Mouse (Mus musculus) small intestine, adult 2 months (tissue): ENCODE measurements around the gene AC161166.1. TPM values are rescaled to one million over a fixed set of nuclear protein-coding genes. Genes with fewer than 3 reads are reported as not detected.

ENCODE experiments used
- H3K27ac ChIP-seq: fragments of 200-500 bp; 2 replicates; pipeline ENCODE4 v1.5.1; 2012; ENCODE audit warnings: low read depth, low read length, control low read depth, inconsistent platforms; ENCODE audit not compliant: insufficient read depth
- H3K27me3 ChIP-seq: fragments of 200-500 bp; 2 replicates; pipeline ENCODE4 v1.6.1; 2012; ENCODE audit warnings: mild to moderate bottlenecking, moderate library complexity, low read length, inconsistent platforms; ENCODE audit not compliant: control insufficient read depth, insufficient read depth
- H3K36me3 ChIP-seq: fragments of 200-500 bp; 2 replicates; pipeline ENCODE4 v1.6.1; 2012; ENCODE audit warnings: mild to moderate bottlenecking, low read length, control low read depth, inconsistent platforms; ENCODE audit not compliant: control insufficient read depth, insufficient read depth
- H3K4me1 ChIP-seq: fragments of 200-500 bp; 2 replicates; pipeline ENCODE4 v1.6.1; 2012; ENCODE audit warnings: low read length, inconsistent platforms, mixed read lengths; ENCODE audit not compliant: control insufficient read depth, insufficient read depth, insufficient read length
- H3K4me3 ChIP-seq: fragments of 200-500 bp; 2 replicates; pipeline ENCODE4 v1.5.1; 2012; ENCODE audit warnings: low read depth, mild to moderate bottlenecking, control low read depth, inconsistent platforms, low read length, moderate library complexity
- CTCF ChIP-seq: fragments of 200-500 bp; IDR thresholded peaks from 2 replicates; pipeline ENCODE4 v1.5.1; 2012; ENCODE audit warnings: low read depth, mild to moderate bottlenecking, control low read depth, inconsistent platforms, low read length, moderate library complexity, mixed read lengths; ENCODE audit not compliant: insufficient replicate concordance, insufficient read length; ENCODE audit errors: extremely low read depth
- POLR2A ChIP-seq: fragments of 200-500 bp; IDR thresholded peaks from 2 replicates; pipeline ENCODE4 v1.6.1; 2012; ENCODE audit warnings: low read depth, mild to moderate bottlenecking, control low read depth, inconsistent platforms, low read length, moderate library complexity
- WGBS: fragments of 180-500 bp; shearing (Covaris S2); methylation state at CpG from one replicate; pipeline ENCODE4 v1.1.7; 2018; 5-methylcytosine and 5-hydroxymethylcytosine counted together
- polyA plus RNA-seq: library from polyadenylated mRNA; depleted of rRNA; stranded (reverse); fragments of >200 nt; gene quantifications from 2 replicates; pipeline ENCODE4 v1.2.3, GENCODE M21; 2012

AC161166.1 gene
- polyA plus RNA-seq, 1 experiment = not detected

DNA sequence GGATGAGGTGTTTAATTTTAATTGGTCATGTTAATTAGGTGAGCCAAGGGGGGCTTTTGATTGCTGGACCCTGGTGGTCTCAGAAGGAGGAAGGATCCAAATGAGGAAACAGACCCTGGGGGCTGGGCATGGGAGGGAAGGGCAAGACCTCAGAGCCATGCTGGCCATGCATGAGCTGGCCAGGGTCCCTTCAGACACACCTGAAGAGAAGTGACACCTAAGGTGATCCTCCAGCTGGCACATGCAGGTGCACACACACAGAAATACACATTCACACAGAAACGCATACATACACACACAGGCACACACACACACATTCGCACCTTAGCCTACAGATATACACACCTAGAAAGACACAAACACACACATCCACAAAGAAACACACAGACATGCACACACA, 32.6 kb downstream of the AC161166.1 start:
- WGBS = 90% methylated on average over 2 of the region's 2 CpGs
- H3K27ac ChIP-seq = no peak overlapping the region; the same call in 1 of the 2 replicates
- TF ChIP-seq POLR2A (no peak), CTCF (no peak)
- peaks cover 4% of the 10 kb centered on the region for H3K4me1 ChIP-seq
- no peaks in the 10 kb centered on the region for H3K36me3 ChIP-seq
- H3K4me3 ChIP-seq = no peak overlapping the region
- peaks cover 21% of the 10 kb centered on the region for H3K27me3 ChIP-seq

DNA sequence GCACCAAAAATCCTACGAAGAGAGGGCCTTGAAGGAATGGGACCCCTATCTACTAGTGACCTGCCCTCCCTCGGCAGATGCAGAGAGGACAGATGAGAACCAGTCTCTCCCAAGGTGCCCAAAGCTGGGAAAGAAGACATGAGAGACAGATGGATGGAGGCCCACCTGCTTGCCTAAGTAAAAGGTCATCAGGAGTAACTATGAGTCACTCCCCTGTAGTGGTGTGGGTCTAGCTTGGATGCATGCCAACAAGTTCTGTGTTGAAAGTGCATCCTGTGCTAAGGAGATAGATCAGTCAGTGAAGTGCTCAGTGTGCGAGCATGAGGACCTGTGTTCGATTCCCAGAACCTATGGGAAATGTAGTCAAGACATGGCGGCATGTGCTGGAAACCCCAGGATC, 33.3 kb downstream of the AC161166.1 start:
- no peak overlapping the region for H3K27ac ChIP-seq
- no peak overlapping the region for H3K4me3 ChIP-seq
- 84% methylated on average over 5 of the region's 5 CpGs for WGBS
- no peaks in the 10 kb centered on the region for H3K36me3 ChIP-seq
- TF ChIP-seq POLR2A (no peak), CTCF (no peak)
- peaks cover 4% of the 10 kb centered on the region for H3K4me1 ChIP-seq
- peaks cover 21% of the 10 kb centered on the region for H3K27me3 ChIP-seq

DNA sequence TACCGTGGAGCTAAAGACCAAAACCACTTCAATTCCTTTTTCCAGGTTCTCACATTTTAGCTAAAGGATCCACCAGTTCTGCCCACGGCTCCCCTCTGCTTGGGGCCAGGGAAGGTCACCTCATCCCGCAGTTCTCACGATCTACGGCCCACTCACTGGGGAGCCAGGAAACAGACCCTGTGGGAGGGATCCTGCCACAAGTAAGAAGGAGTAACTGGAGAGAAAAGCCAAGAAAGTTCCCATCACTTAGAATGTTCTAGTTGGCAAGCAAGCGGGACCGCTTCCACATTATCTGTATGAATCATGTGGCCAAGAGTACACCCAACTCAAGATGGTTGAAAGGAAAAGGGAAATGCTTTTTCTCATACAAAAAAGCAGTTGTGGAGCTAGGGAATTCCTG, 35.4 kb downstream of the AC161166.1 start:
- WGBS = 86% methylated on average over 7 of the region's 7 CpGs
- TF ChIP-seq POLR2A (no peak), CTCF (no peak)
- Histone ChIP-seq H3K4me1 (peaks cover 4% of the 10 kb centered on the region), H3K4me3 (no peak overlapping the region), H3K27ac (no peak overlapping the region), H3K27me3 (peaks cover 9% of the 10 kb centered on the region; the same call in 1 of the 2 replicates), H3K36me3 (0 out of 2 replicates have a peak, but pooled peaks cover 2% of the 10 kb centered on the region)

DNA sequence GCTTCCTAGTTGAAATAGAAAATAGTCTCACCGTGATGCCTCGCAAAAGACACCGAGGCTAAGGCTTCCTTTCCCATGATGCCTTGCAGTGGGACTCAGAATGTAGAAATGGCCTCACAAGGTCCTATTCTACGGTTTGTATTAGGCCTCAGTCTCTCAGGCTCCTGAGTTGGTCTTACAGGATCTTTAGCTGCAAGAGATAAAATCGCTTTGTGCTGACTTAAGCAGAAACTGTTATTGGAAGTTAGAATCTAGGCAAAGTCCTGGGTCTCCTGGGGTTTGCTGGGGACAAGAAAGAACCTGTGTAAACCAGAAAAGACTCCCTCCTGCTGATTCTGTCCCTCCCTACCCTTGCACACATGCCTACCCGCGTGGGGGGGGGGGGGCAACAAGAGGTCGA, 35.9 kb downstream of the AC161166.1 start:
- Histone ChIP-seq H3K27ac (no peak overlapping the region), H3K27me3 (peaks cover 4% of the 10 kb centered on the region; the same call in 1 of the 2 replicates), H3K36me3 (0 out of 2 replicates have a peak, but pooled peaks cover 2% of the 10 kb centered on the region), H3K4me3 (no peak overlapping the region), H3K4me1 (peaks cover under 1% of the 10 kb centered on the region)
- 79% methylated on average over 8 of the region's 8 CpGs for WGBS
- no peak for TF ChIP-seq CTCF
- TF ChIP-seq POLR2A = no peak

DNA sequence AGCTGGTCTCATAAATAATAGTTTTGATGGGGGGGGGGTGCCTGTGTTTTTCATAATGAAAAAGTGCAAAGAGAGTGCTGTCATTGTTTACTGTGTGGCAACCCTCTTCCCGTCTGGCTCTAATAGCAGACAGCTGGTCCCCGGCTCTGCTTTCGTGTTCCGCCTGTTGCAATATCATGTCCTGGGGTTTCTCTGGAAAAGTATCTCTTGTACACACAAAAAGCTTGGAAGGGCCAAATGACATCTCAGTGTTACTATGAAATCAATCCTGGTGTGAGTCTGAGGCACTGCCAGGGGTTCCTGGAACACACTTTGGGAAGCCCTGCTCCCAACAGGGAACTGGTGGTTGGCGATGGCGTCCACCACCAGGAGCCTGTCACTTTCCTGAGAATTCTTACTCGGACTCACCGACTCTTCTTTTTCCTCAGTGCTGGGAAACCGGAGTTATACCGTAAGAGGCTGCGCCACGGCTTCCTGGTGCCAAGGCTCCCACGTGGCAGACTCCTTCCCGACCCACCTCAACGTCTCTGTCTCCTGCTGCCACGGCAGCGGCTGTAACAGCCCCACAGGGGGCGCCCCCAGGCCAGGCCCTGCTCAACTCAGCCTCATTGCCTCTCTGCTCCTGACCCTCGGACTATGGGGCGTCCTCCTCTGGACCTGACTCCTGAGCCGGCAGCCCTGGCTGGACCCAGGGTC, 37.3 kb downstream of the AC161166.1 start:
- H3K27me3 ChIP-seq = no peaks in the 10 kb centered on the region
- WGBS = 49% methylated on average over 21 of the region's 21 CpGs
- H3K36me3 ChIP-seq = 0 out of 2 replicates have a peak, but pooled peaks cover 2% of the 10 kb centered on the region
- H3K4me1 ChIP-seq = no peaks in the 10 kb centered on the region; the same call in 1 of the 2 replicates
- H3K27ac ChIP-seq = no peak overlapping the region
- TF ChIP-seq CTCF (no peak), POLR2A (no peak)
- H3K4me3 ChIP-seq = no peak overlapping the region

DNA sequence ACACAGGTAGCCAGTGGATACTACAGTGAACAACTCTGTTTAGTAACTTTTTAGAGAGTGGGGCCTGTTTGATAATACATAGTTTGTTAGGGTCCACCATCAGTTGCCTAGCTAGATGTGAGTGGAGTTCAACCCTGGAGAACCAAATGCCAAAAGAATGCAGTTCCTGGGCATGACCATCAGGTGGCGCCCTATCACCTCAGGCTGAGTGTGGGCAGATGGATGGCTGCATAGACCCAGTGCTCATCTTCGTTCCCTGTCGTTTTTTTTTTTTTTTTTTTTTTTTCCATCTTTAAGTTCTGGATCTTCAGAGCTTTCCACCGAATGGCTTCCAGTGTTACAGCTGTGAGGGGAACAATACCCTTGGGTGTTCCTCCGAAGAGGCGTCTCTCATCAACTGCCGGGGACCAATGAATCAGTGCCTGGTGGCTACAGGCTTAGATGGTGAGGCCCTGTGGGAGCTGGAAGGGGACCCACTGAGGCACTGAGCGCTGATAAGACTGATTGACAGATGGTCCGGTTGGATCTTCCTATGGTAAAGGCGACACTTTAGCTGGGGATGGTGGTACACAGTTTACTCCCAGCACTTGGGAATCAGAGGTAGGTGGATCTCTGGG, 38.2 kb downstream of the AC161166.1 start:
- H3K27ac ChIP-seq = no peak overlapping the region
- TF ChIP-seq POLR2A = no peak
- TF ChIP-seq CTCF = peak; percentile 88
- WGBS = 53% methylated on average over 10 of the region's 10 CpGs
- H3K36me3 ChIP-seq = 0 out of 2 replicates have a peak, but pooled peaks cover 2% of the 10 kb centered on the region
- H3K27me3 ChIP-seq = no peaks in the 10 kb centered on the region
- no peak overlapping the region for H3K4me3 ChIP-seq
- no peaks in the 10 kb centered on the region; the same call in 1 of the 2 replicates for H3K4me1 ChIP-seq

DNA sequence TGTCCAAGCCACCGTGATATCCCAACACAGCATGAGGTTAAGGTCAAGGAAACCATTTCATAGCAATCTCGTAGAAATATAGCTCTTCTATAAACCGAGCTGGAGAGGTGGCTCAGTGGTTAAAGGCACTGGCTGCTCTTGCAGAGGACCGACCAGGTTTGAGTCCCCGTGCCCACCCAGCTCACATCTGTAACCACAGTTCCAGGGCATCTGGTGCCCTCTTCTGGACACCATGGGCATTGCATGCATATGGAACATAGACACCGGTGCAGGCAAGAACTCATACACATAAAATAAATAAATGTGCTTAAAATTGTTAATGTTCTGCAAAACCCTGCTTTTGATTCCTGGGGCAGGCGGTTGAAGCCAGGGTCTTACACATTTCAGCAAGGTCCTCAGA, 39.3 kb downstream of the AC161166.1 start:
- H3K36me3 ChIP-seq = 0 out of 2 replicates have a peak, but pooled peaks cover 2% of the 10 kb centered on the region
- H3K27ac ChIP-seq = no peak overlapping the region
- no peak overlapping the region for H3K4me3 ChIP-seq
- H3K4me1 ChIP-seq = no peaks in the 10 kb centered on the region; the same call in 1 of the 2 replicates
- H3K27me3 ChIP-seq = no peaks in the 10 kb centered on the region
- 79% methylated on average over 7 of the region's 7 CpGs for WGBS
- TF ChIP-seq CTCF (peak; percentile 70; the same call in 1 of the 2 replicates), POLR2A (no peak)
